Mouse (Mus musculus): ENCODE results near the gene Mast4.

GRCm38 (mm10) chr13:103294424-103294823, 39.9 kb downstream of the Mast4 start:
- TF ChIP-seq TAL1 (IDR thresholded peaks at IDR 0.05; ENCODE audit: low read length): no peak
- no peak for TF ChIP-seq GATA1 (IDR thresholded peaks at IDR 0.05; ENCODE audit: low read length)

All from erythroblast, embryonic 14.5 days (primary cell).